Mouse (Mus musculus): Measurements from ENCODE around the gene Rab5c. TPM values are rescaled to one million over a fixed set of nuclear protein-coding genes. Genes with fewer than 3 reads are reported as not detected.

The Rab5c gene
- polyA plus RNA-seq, 1 experiment = 445 TPM

DNA sequence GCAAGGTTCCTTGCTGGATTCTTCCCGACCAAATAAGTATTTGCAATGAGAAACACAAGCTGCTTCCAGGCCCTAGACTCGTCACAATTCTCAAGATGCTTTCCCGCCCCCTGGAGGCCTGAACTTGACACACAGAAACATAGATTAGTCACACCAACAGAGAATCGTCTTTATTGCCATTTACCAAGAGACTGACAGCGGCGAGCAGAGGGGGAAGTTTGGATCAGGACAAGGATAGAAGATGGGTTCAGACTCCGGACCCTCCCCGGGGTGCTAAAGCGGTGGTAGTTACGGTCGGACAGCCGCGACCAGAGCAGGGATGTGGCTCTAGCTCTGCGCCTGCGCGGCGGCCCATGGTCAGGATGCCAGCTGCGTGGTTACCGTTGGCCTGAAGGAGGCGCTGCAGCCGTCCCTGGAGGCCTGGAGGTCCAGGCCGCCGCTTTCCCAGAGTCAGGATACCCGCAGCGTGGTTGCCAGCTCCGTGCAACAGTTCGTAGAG is 23.6 kb upstream of the Rab5c start:
- WGBS = under 1% methylated on average over 27 of the region's 27 CpGs
- peak; percentile 87 for DNase-seq
- Histone ChIP-seq H3K27ac (ENCODE audit: insufficient read depth, low read depth, low read length) (no peak overlapping the region), H3K36me3 (ENCODE audit: control insufficient read depth, insufficient read depth, low read length) (no peaks in the 10 kb centered on the region), H3K27me3 (replicated peaks; ENCODE audit: control insufficient read depth, insufficient read depth, low read length) (no peaks in the 10 kb centered on the region), H3K4me3 (ENCODE audit: insufficient read depth, low read depth, low read length) (peak overlapping the region; percentile 55), H3K4me1 (ENCODE audit: control insufficient read depth, insufficient read depth, low read length) (0 out of 2 replicates have a peak, but pooled peaks cover 3% of the 10 kb centered on the region)
- no peak for TF ChIP-seq POLR2A (IDR thresholded peaks at IDR 0.05; ENCODE audit: low read depth, low read length)
- peak; percentile 69 for TF ChIP-seq CTCF (conservative IDR thresholded peaks at IDR 0.05; ENCODE audit: insufficient read depth, insufficient read length, low read depth, low read length)

DNA sequence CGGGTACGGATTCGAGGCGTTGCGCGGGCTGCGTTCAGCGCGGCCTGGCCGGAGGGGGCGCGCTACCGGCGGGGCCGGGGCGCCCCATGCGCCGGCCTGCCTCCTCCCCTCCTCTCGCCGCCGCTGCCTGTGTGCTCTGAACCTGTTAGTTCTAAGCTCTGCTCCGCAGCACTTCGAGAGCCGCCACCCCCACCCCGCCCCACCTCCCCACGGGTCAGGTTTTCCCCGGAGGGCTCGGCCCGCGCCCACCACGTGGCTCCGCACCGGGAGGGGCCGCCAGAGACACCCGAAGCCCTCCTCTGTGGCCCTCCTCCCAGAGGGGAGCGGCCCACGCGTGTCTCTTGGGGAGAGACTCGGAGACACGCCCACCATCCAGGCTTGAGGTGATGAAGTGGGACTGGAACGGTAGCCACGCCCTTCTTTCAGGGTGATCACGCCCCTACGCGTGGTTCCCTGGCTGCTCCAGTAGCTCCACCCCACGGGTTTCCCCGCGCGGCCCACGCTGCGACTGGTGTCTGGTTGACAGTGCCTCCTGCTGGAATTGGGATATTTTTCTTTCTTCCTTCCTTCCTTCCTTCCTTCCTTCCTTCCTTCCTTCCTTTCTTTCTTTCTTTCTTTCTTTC is 21.7 kb upstream of the Rab5c start, which contains the start of gene Kcnh4:
TSS of gene Kcnh4 (minus strand) at position 332 of the 623 bp plus-strand sequence.
- 0 out of 2 replicates have a peak, but pooled peaks have one; percentile 12 for TF ChIP-seq CTCF (conservative IDR thresholded peaks at IDR 0.05; ENCODE audit: insufficient read depth, insufficient read length, low read depth, low read length)
- TF ChIP-seq POLR2A (IDR thresholded peaks at IDR 0.05; ENCODE audit: low read depth, low read length) = no peak
- Histone ChIP-seq H3K4me1 (ENCODE audit: control insufficient read depth, insufficient read depth, low read length) (no peaks in the 10 kb centered on the region), H3K4me3 (ENCODE audit: insufficient read depth, low read depth, low read length) (no peak within 1 kb of the TSS), H3K36me3 (ENCODE audit: control insufficient read depth, insufficient read depth, low read length) (no peaks in the 10 kb centered on the region), H3K27ac (ENCODE audit: insufficient read depth, low read depth, low read length) (no peak within 1 kb of the TSS), H3K27me3 (replicated peaks; ENCODE audit: control insufficient read depth, insufficient read depth, low read length) (no peaks in the 10 kb centered on the region)
- peak; percentile 51 for DNase-seq
- 1% methylated on average over 51 of the region's 51 CpGs for WGBS

DNA sequence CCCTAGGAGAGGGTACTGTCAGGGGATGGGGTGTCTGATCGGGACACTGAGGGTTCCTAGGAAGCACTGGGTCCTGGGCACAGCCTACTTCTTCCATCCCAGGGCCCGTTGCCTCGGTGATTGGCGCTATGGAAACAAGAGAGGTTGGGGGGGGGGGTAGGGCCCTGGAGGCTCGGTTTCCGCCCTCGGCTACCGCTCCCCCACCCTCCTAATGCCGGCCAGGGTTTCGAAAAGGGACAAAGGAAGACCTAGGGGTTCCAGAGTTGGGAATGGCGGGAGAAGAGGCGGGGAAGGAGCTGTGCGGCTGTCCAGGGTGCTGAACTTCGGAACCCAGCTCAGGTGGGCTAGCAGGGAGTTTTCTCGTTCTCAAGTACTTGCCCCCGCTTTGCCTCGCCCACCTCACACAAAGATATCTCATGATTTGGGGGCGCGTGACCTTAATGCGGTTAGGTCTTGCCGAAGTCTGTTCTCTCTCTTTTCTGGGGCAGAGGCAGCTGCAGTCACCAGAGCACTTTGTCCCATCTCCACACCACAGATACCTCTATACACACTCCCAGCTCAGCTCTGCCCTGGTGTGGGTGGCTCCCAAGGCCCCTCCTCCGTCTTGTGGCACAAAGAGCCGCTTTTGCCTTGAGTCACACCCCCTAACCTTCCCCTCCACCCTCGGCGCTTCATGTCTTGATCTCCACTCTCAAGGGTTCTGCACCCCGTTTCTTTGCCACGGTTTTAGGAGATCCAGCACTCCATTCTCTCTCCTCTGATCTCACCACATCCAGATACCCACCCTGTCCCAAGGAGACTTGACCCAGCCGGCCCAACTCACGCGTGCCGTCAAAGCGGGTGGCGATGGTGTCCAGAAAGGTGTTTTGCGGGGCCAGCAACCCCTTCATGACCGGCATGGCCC is 20.9 kb upstream of the Rab5c start:
- Histone ChIP-seq H3K27me3 (replicated peaks; ENCODE audit: control insufficient read depth, insufficient read depth, low read length) (no peaks in the 10 kb centered on the region), H3K27ac (ENCODE audit: insufficient read depth, low read depth, low read length) (no peak overlapping the region)
- 2% methylated on average over 35 of the region's 35 CpGs for WGBS

DNA sequence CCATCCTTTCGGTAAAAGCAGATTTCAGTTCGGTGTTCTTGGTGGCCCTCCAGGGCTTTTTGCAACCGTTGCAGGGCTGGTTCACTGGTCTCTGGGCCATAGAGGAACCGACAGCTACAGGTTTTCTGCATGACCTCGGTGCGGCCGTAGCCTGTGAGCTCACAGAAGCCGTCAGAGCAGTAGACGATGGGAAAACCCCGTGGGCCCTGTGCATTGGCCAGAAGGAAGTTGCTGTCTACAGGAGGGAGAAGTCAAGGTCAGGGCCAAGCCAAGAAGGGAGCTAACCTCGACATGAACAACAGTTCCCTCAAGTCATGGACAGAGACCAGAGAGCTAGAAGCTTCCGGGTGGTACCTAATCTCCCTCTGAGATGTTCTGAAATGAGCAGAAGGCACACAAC is 19.6 kb upstream of the Rab5c start:
- no peak for TF ChIP-seq POLR2A (IDR thresholded peaks at IDR 0.05; ENCODE audit: low read depth, low read length)
- no peak for TF ChIP-seq CTCF (conservative IDR thresholded peaks at IDR 0.05; ENCODE audit: insufficient read depth, insufficient read length, low read depth, low read length)
- no peaks in the 10 kb centered on the region for H3K4me1 ChIP-seq (ENCODE audit: control insufficient read depth, insufficient read depth, low read length)
- no peak overlapping the region for H3K27ac ChIP-seq (ENCODE audit: insufficient read depth, low read depth, low read length)
- DNase-seq = no peak
- no peaks in the 10 kb centered on the region for H3K27me3 ChIP-seq (replicated peaks; ENCODE audit: control insufficient read depth, insufficient read depth, low read length)
- WGBS = 82% methylated on average over 12 of the region's 12 CpGs
- H3K36me3 ChIP-seq (ENCODE audit: control insufficient read depth, insufficient read depth, low read length) = no peaks in the 10 kb centered on the region
- H3K4me3 ChIP-seq (ENCODE audit: insufficient read depth, low read depth, low read length) = no peak overlapping the region

More for the DNA sequence above, 20.9 kb upstream of the Rab5c start:
- Histone ChIP-seq H3K4me3 (ENCODE audit: insufficient read depth, low read depth, low read length) (no peak overlapping the region), H3K4me1 (ENCODE audit: control insufficient read depth, insufficient read depth, low read length) (no peaks in the 10 kb centered on the region), H3K36me3 (ENCODE audit: control insufficient read depth, insufficient read depth, low read length) (no peaks in the 10 kb centered on the region)
- peak; percentile 41 for DNase-seq
- no peak for TF ChIP-seq CTCF (conservative IDR thresholded peaks at IDR 0.05; ENCODE audit: insufficient read depth, insufficient read length, low read depth, low read length)
- TF ChIP-seq POLR2A (IDR thresholded peaks at IDR 0.05; ENCODE audit: low read depth, low read length) = no peak

DNA sequence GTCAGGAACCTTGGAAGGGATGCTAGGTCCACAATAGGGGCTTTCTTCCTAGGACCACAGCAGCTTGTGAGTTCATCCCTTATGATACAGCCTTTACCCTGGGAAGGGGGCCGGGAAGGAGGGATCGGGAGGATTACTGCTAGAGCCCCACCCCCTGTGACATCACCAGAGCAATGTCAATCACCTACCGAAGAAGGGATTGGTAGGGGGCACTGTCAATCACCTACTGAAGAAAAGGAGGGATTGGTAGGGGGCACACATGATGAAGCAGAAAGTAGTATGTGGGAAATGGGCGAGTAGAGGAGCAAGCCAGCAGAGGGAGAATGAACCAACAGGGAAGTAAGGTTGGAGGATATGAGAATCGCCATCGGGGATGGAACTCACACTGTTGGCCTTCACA is 18.5 kb upstream of the Rab5c start:
- TF ChIP-seq POLR2A (IDR thresholded peaks at IDR 0.05; ENCODE audit: low read depth, low read length) (no peak), CTCF (conservative IDR thresholded peaks at IDR 0.05; ENCODE audit: insufficient read depth, insufficient read length, low read depth, low read length) (no peak)
- Histone ChIP-seq H3K4me3 (ENCODE audit: insufficient read depth, low read depth, low read length) (no peak overlapping the region), H3K27me3 (replicated peaks; ENCODE audit: control insufficient read depth, insufficient read depth, low read length) (no peaks in the 10 kb centered on the region), H3K27ac (ENCODE audit: insufficient read depth, low read depth, low read length) (no peak overlapping the region), H3K36me3 (ENCODE audit: control insufficient read depth, insufficient read depth, low read length) (no peaks in the 10 kb centered on the region), H3K4me1 (ENCODE audit: control insufficient read depth, insufficient read depth, low read length) (no peaks in the 10 kb centered on the region)
- no peak for DNase-seq
- WGBS = 73% methylated on average over 6 of the region's 6 CpGs

DNA sequence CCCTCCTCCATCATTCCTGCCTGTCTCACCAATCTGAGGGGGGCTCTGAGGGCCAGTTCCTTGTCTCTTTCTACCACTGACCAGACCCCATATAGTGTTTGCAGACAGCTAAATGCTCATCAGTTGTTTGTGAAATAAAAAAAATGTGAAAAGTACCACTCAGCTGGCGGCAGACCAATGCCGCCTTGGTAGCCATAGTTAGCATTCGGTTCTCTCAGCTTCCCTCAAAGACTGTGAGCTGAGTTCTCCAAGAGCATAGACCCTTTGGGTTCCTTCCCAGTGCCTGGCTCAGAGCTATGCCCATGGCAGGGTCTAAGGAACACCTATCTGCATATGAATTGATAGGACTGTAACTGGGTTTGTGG is 16.7 kb upstream of the Rab5c start:
- 92% methylated on average over 3 of the region's 3 CpGs for WGBS
- no peaks in the 10 kb centered on the region for H3K27me3 ChIP-seq (replicated peaks; ENCODE audit: control insufficient read depth, insufficient read depth, low read length)
- no peak overlapping the region for H3K4me3 ChIP-seq (ENCODE audit: insufficient read depth, low read depth, low read length)
- no peak overlapping the region for H3K27ac ChIP-seq (ENCODE audit: insufficient read depth, low read depth, low read length)
- TF ChIP-seq POLR2A (IDR thresholded peaks at IDR 0.05; ENCODE audit: low read depth, low read length) (no peak), CTCF (conservative IDR thresholded peaks at IDR 0.05; ENCODE audit: insufficient read depth, insufficient read length, low read depth, low read length) (no peak)
- H3K4me1 ChIP-seq (ENCODE audit: control insufficient read depth, insufficient read depth, low read length) = no peaks in the 10 kb centered on the region
- H3K36me3 ChIP-seq (ENCODE audit: control insufficient read depth, insufficient read depth, low read length) = no peaks in the 10 kb centered on the region
- no peak for DNase-seq
